Mouse (Mus musculus): ENCODE data around the gene Degs2. TPM values are rescaled to one million over a fixed set of nuclear protein-coding genes. Genes with fewer than 3 reads are reported as not detected.

Degs2 gene
- polyA plus RNA-seq, 1 experiment = 24.2 TPM

DNA sequence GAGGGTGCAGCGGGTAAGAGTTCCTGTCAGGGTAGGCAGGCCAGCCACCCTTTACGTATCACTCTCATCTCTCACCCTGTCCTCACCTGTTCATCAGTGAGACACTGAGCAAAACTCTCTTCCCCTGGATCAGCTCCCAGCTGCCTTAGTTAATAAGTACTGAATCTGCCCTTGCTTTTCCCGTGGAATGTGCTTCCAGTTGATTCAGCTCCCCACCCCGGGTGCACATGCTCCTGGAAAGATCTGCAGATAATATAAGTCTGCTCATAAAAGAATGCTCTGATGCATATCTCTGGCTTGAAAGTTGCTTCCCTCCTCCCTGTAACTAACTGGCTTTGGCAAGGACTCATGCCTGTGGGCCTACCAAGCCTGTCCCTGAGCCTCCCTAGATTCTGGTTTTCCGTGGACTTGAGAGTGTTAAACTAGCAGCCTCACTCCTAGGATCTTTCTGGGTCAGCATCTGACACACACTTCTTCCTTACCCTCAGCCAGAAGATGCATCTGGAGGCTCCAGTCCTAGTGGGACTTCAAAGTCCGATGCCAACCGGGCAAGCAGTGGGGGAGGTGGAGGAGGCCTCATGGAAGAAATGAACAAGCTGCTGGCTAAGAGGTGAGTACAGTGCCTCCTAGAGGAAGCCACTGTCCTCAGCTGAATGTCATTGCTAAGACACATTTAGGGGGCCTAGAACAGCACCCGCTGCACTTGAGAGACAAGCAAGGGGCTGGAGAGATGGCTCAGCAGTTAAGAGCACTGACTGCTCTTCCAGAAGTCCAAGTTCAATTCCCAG lies 26.3 kb downstream of the Degs2 start:
- 31% methylated on average over 8 of the region's 8 CpGs for WGBS
- Histone ChIP-seq H3K36me3 (ENCODE audit: control insufficient read depth, insufficient read depth, low read length) (no peaks in the 10 kb centered on the region), H3K27me3 (replicated peaks; ENCODE audit: control insufficient read depth, insufficient read depth, low read length) (no peaks in the 10 kb centered on the region), H3K4me1 (ENCODE audit: control insufficient read depth, insufficient read depth, low read length) (peaks cover 38% of the 10 kb centered on the region), H3K4me3 (ENCODE audit: insufficient read depth, low read depth, low read length) (0 out of 2 replicates have a peak overlapping the region, but pooled peaks have one; percentile 12), H3K27ac (ENCODE audit: insufficient read depth, low read depth, low read length) (peak overlapping the region; percentile 97)
- TF ChIP-seq CTCF (conservative IDR thresholded peaks at IDR 0.05; ENCODE audit: insufficient read depth, insufficient read length, low read depth, low read length) = peak; percentile 50
- TF ChIP-seq POLR2A (IDR thresholded peaks at IDR 0.05; ENCODE audit: low read depth, low read length) = no peak
- peak; percentile 94 for DNase-seq

DNA sequence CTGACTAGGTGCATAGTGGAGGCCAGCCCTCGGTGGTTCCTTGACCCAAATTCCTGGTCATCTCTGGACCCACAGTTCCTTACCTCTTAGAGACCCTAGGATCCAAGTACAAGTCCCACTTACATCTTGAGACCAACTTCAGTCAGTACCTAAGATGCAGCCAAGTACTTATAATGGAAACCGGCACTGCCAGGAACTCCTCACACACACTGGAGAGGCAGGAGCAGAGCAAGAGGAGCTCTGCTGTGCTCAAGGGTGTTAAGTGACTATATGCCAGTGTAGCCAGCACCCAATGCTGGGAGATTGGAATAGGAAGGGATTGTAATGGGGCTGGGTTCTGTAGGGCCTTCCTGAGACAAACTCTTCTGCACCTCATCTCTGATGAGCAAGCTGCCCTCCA lies 27.2 kb downstream of the Degs2 start:
- peaks cover 35% of the 10 kb centered on the region for H3K4me1 ChIP-seq (ENCODE audit: control insufficient read depth, insufficient read depth, low read length)
- H3K27ac ChIP-seq (ENCODE audit: insufficient read depth, low read depth, low read length) = peak overlapping the region; percentile 26
- no peak for DNase-seq
- no peak for TF ChIP-seq POLR2A (IDR thresholded peaks at IDR 0.05; ENCODE audit: low read depth, low read length)
- no peak for TF ChIP-seq CTCF (conservative IDR thresholded peaks at IDR 0.05; ENCODE audit: insufficient read depth, insufficient read length, low read depth, low read length)
- no peaks in the 10 kb centered on the region for H3K27me3 ChIP-seq (replicated peaks; ENCODE audit: control insufficient read depth, insufficient read depth, low read length)
- H3K36me3 ChIP-seq (ENCODE audit: control insufficient read depth, insufficient read depth, low read length) = no peaks in the 10 kb centered on the region
- no peak overlapping the region for H3K4me3 ChIP-seq (ENCODE audit: insufficient read depth, low read depth, low read length)
- 26% methylated on average over 2 of the region's 2 CpGs for WGBS

DNA sequence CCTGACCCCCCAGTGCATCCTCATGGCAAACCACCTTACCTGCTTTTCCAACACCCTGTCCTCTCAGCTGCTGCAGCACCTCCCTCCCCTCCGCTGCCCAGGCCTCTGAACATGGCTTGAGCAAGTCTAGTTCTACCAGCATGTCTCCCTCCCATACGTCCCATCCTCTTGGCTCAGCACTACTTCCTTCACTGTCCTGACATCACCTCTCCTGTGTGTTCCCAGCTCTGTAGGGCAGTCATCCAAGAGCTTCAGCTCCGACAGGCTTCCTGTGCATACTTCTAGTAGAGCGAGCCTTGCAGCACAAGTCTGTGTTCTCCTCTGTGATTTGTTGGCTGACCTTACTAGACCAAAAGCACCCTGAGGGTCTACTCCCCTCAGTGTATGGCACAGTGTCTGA lies 27.6 kb downstream of the Degs2 start:
- no peaks in the 10 kb centered on the region for H3K27me3 ChIP-seq (replicated peaks; ENCODE audit: control insufficient read depth, insufficient read depth, low read length)
- H3K4me1 ChIP-seq (ENCODE audit: control insufficient read depth, insufficient read depth, low read length) = peaks cover 35% of the 10 kb centered on the region
- WGBS = 19% methylated on average over 4 of the region's 4 CpGs
- no peak for TF ChIP-seq POLR2A (IDR thresholded peaks at IDR 0.05; ENCODE audit: low read depth, low read length)
- TF ChIP-seq CTCF (conservative IDR thresholded peaks at IDR 0.05; ENCODE audit: insufficient read depth, insufficient read length, low read depth, low read length) = no peak
- no peaks in the 10 kb centered on the region for H3K36me3 ChIP-seq (ENCODE audit: control insufficient read depth, insufficient read depth, low read length)
- peak; percentile 88 for DNase-seq
- H3K27ac ChIP-seq (ENCODE audit: insufficient read depth, low read depth, low read length) = peak overlapping the region; percentile 26
- H3K4me3 ChIP-seq (ENCODE audit: insufficient read depth, low read depth, low read length) = no peak overlapping the region

DNA sequence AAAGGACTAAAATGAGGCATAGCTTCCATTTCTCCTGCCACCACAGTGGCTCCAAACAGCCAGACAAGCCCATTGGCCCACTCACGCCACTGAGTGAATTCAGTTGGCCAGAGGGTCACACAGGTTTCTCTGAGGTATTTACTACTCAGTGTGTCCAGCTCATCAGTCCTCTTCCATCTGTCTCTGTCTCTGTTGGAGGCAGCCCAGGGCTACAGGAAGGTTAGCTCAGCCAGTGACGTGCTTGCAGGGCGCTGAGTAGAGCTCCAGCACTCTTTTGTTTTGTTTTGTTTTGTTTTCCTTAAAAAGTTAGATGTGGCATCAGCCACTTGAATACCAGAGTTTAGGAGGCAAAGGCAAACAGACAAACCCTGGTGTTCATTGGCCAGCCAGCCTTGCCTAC lies 28.6 kb downstream of the Degs2 start:
- TF ChIP-seq POLR2A (IDR thresholded peaks at IDR 0.05; ENCODE audit: low read depth, low read length) (no peak), CTCF (conservative IDR thresholded peaks at IDR 0.05; ENCODE audit: insufficient read depth, insufficient read length, low read depth, low read length) (no peak)
- Histone ChIP-seq H3K36me3 (ENCODE audit: control insufficient read depth, insufficient read depth, low read length) (no peaks in the 10 kb centered on the region), H3K4me3 (ENCODE audit: insufficient read depth, low read depth, low read length) (no peak overlapping the region), H3K4me1 (ENCODE audit: control insufficient read depth, insufficient read depth, low read length) (peaks cover 30% of the 10 kb centered on the region), H3K27me3 (replicated peaks; ENCODE audit: control insufficient read depth, insufficient read depth, low read length) (no peaks in the 10 kb centered on the region), H3K27ac (ENCODE audit: insufficient read depth, low read depth, low read length) (no peak overlapping the region)
- DNase-seq = no peak
- WGBS = 80% methylated on average over 3 of the region's 3 CpGs

DNA sequence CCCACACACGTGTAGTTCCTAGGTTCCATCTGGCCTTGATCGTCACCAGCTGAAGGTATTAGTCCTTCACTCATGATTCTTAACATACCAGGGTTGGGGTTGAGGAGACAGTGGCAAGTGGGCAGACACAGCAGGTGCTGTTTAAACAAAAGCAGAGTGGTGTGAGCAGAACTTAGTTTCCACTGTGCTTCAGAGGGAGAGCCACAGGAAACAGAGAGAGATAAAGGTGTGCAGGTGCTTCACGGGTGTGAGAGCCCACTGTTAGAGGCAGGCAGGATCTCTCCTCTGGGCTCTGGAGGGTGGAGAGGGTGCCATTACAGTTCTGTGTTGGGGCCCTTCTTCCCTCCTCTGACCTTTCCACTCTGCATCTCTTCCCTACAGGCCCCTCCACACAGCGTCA lies 29.2 kb downstream of the Degs2 start:
- no peaks in the 10 kb centered on the region for H3K27me3 ChIP-seq (replicated peaks; ENCODE audit: control insufficient read depth, insufficient read depth, low read length)
- WGBS = 82% methylated on average over 4 of the region's 4 CpGs
- H3K4me3 ChIP-seq (ENCODE audit: insufficient read depth, low read depth, low read length) = no peak overlapping the region
- H3K4me1 ChIP-seq (ENCODE audit: control insufficient read depth, insufficient read depth, low read length) = peaks cover 30% of the 10 kb centered on the region
- H3K27ac ChIP-seq (ENCODE audit: insufficient read depth, low read depth, low read length) = no peak overlapping the region
- no peaks in the 10 kb centered on the region for H3K36me3 ChIP-seq (ENCODE audit: control insufficient read depth, insufficient read depth, low read length)
- TF ChIP-seq POLR2A (IDR thresholded peaks at IDR 0.05; ENCODE audit: low read depth, low read length) = no peak
- no peak for TF ChIP-seq CTCF (conservative IDR thresholded peaks at IDR 0.05; ENCODE audit: insufficient read depth, insufficient read length, low read depth, low read length)
- no peak for DNase-seq

DNA sequence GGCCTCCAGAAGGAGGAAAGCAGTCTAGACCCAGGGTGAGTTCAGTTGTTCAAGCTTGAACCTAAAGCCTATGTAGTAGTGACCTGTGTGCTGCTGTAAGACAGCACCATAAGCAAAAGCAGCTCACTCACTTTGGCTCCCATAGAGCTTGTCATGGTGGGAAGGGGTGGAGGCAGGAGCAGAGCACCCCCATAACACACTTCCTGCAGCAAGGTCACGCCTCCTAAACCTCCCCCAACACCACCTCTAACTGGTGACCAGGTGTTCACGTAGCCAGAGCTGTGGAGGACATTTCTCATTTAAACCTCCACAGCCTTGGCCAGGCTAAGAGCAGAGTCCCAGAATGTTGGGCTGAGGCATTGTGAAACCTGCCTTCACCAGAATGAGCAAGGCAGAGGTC lies 30.6 kb downstream of the Degs2 start:
- WGBS = 82% methylated on average over 2 of the region's 2 CpGs
- TF ChIP-seq POLR2A (IDR thresholded peaks at IDR 0.05; ENCODE audit: low read depth, low read length) (no peak), CTCF (conservative IDR thresholded peaks at IDR 0.05; ENCODE audit: insufficient read depth, insufficient read length, low read depth, low read length) (no peak)
- Histone ChIP-seq H3K27ac (ENCODE audit: insufficient read depth, low read depth, low read length) (no peak overlapping the region), H3K36me3 (ENCODE audit: control insufficient read depth, insufficient read depth, low read length) (no peaks in the 10 kb centered on the region), H3K4me3 (ENCODE audit: insufficient read depth, low read depth, low read length) (no peak overlapping the region), H3K27me3 (replicated peaks; ENCODE audit: control insufficient read depth, insufficient read depth, low read length) (no peaks in the 10 kb centered on the region), H3K4me1 (ENCODE audit: control insufficient read depth, insufficient read depth, low read length) (peaks cover 20% of the 10 kb centered on the region)
- DNase-seq = no peak

DNA sequence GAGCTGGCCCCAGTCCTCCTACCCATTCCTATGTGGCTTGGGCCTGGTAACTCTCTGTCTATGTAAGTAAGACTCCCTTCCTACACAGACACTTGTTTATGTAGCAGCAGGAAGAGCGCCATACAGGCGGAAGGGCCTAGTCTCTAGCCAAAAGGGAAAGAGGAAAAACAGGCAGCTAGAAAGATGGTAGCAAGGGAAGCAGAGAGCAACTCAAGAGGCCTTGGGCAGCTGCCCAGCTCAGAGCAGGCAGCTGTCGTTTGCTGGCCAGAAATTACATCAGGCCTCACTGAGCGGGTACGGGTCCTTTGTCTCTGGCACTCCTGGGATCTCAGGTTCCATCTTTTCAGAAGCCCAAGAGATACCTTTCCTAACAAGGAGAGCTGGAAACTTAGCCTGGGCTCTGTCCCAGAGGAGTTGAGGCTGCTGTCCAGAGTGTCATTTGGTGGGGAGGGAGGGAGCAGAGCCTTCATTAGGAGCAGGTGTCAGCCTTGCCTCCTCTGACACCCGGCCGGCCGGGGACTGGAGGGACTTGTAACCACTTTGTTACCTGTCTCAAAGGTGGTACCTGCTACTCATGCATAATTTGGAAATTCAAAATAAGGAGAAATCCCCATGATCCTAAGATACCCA lies 33.4 kb downstream of the Degs2 start:
- Histone ChIP-seq H3K4me1 (ENCODE audit: control insufficient read depth, insufficient read depth, low read length) (no peaks in the 10 kb centered on the region), H3K27ac (ENCODE audit: insufficient read depth, low read depth, low read length) (no peak overlapping the region), H3K4me3 (ENCODE audit: insufficient read depth, low read depth, low read length) (no peak overlapping the region), H3K36me3 (ENCODE audit: control insufficient read depth, insufficient read depth, low read length) (no peaks in the 10 kb centered on the region), H3K27me3 (replicated peaks; ENCODE audit: control insufficient read depth, insufficient read depth, low read length) (no peaks in the 10 kb centered on the region)
- TF ChIP-seq POLR2A (IDR thresholded peaks at IDR 0.05; ENCODE audit: low read depth, low read length) = no peak
- TF ChIP-seq CTCF (conservative IDR thresholded peaks at IDR 0.05; ENCODE audit: insufficient read depth, insufficient read length, low read depth, low read length) = no peak
- no peak for DNase-seq
- 83% methylated on average over 8 of the region's 8 CpGs for WGBS
